Mouse (Mus musculus) hindbrain, embryonic 13.5 days (tissue): ENCODE measurements at regions not wholly inside any gene's neighbourhood (a gene's known extent, or its start where the extent isn't known, plus 50 kb on each side); places are given as distances from the start of the nearest gene placed in this dataset.

Experiments
- ATAC-seq: fragments of 200-750 bp; cut with Nextera tagmentation; 2 replicates; pipeline ENCODE4 v1.8.0; 2017; ENCODE audit warnings: moderate TSS enrichment; ENCODE audit not compliant: low FRiP score
- H3K27ac ChIP-seq: fragments of 300-500 bp; sonication (generic); 2 replicates; pipeline ENCODE4 v1.5.1; 2015; ENCODE audit warnings: inconsistent platforms, mild to moderate bottlenecking, moderate library complexity
- H3K27me3 ChIP-seq: fragments of 300-500 bp; sonication (generic); 2 replicates; pipeline ENCODE4 v1.6.1; 2015; ENCODE audit warnings: mild to moderate bottlenecking, inconsistent platforms
- H3K36me3 ChIP-seq: fragments of 300-500 bp; sonication (generic); 2 replicates; pipeline ENCODE4 v1.6.1; 2015; ENCODE audit warnings: mild to moderate bottlenecking, inconsistent platforms
- H3K4me1 ChIP-seq: fragments of 300-500 bp; sonication (generic); replicated peaks from 2 replicates; pipeline ENCODE4 v1.6.1; 2015; ENCODE audit warnings: inconsistent platforms
- H3K4me2 ChIP-seq: fragments of 300-500 bp; sonication (generic); 2 replicates; pipeline ENCODE4 v1.6.1; 2015; ENCODE audit warnings: inconsistent platforms, mild to moderate bottlenecking, moderate library complexity
- H3K4me3 ChIP-seq: fragments of 300-500 bp; sonication (generic); 2 replicates; pipeline ENCODE4 v1.5.1; 2015; ENCODE audit warnings: mild to moderate bottlenecking, inconsistent platforms
- H3K9ac ChIP-seq: fragments of 300-500 bp; sonication (generic); 2 replicates; pipeline ENCODE4 v1.6.1; 2015; ENCODE audit warnings: mild to moderate bottlenecking, inconsistent platforms
- H3K9me3 ChIP-seq: fragments of 300-500 bp; sonication (generic); 2 replicates; pipeline ENCODE4 v1.6.1; 2016; ENCODE audit warnings: inconsistent platforms
- WGBS: fragments of 180-500 bp; shearing (Covaris S2); methylation state at CpG from one replicate; pipeline ENCODE4 v1.1.7; 2015; 5-methylcytosine and 5-hydroxymethylcytosine counted together

DNA sequence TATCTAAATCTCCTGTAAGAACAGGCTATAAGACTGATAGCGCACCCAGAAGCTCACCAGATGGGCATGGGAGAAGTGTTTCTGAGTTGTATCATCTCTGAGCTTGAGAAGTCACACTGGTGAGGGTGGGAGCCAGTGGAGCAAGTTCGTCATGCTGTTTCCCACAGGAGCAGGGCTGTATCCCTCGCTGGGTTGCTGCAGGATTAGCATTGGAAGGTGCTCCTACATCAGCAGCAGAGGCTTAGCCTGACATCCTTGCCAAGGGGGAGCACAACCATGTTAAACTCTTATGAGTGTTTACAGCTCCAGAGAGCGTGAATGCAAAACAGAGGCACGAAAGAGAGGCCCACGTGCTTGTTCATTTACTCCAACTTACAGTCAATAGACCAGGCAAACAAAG lies 395.4 kb upstream of the Atp11b start:
- 62% methylated on average over 6 of the region's 6 CpGs for WGBS

DNA sequence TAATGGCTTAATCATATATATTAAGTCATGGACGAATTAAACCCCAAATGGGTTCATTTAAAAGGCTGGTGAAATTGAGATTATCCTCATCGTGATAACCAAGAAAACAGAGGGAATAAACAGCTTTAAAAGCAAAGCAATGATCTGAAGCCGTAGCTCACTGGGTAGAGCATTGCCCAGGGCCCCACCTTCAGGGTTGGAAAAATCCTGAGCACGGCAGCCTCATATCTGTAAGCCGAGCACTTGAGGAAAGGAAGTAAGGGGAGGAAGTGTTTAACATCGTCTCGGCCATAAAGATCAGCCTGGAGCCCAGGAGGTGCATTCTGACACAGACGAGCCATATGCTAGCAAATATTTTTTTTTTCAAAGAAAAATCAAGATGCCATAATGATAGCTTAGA lies 394.6 kb upstream of the Atp11b start:
- Histone ChIP-seq H3K36me3 (no peaks in the 10 kb centered on the region), H3K27ac (no peak overlapping the region), H3K4me3 (no peak overlapping the region), H3K9ac (no peak overlapping the region), H3K9me3 (no peaks in the 10 kb centered on the region), H3K4me2 (no peak overlapping the region), H3K27me3 (no peaks in the 10 kb centered on the region), H3K4me1 (peaks cover 14% of the 10 kb centered on the region)
- 55% methylated on average over 8 of the region's 8 CpGs for WGBS
- no peak for ATAC-seq

More for the DNA sequence above, 395.4 kb upstream of the Atp11b start:
- Histone ChIP-seq H3K27ac (no peak overlapping the region), H3K9me3 (no peaks in the 10 kb centered on the region), H3K36me3 (no peaks in the 10 kb centered on the region), H3K9ac (no peak overlapping the region), H3K4me1 (peaks cover 20% of the 10 kb centered on the region), H3K27me3 (no peaks in the 10 kb centered on the region), H3K4me2 (no peak overlapping the region), H3K4me3 (no peak overlapping the region)
- ATAC-seq = no peak

DNA sequence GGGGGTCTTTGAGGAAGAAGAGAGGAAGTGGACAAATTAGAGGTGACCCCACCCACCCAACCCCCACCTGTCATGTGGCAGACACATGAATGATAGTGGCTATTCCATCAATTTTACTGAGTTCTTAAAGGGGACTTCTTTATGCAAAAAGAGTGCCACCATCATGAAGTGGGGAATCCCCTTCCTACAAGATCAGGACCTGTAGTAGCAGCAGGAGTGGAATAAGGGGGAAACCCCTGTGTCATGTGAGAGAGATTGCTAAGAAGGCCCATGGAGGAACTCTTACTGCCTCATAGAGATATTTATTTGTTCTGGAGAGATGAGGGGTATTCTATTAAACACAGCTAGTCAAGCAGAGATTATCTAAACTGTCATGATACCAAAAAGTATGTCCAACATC lies 393.4 kb upstream of the Atp11b start:
- Histone ChIP-seq H3K9me3 (no peaks in the 10 kb centered on the region), H3K4me3 (no peak overlapping the region), H3K9ac (no peak overlapping the region), H3K36me3 (no peaks in the 10 kb centered on the region), H3K27me3 (no peaks in the 10 kb centered on the region), H3K27ac (no peak overlapping the region), H3K4me1 (peaks cover 12% of the 10 kb centered on the region; the same call in 1 of the 2 replicates), H3K4me2 (no peak overlapping the region)
- no peak for ATAC-seq

DNA sequence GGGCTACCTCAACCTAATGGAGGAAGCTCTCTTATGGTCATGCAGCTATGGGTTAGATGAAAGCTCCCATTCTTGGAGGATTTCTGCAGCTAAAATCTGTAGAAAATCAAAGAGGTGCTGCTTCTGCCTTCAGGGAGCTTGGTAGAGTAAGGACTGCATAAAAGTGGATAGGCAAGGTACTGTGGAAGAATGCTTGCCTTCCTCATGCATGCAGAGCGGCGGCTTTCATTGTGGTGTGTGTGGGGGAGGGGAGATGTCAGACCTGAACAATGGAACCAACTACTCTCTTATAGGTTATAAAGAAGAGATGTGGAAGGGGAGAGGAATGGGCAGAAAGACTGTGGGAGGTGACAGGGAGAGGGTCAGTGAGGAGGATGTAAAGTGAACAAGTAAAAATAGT lies 392.8 kb upstream of the Atp11b start:
- H3K9ac ChIP-seq = no peak overlapping the region
- no peak for ATAC-seq
- peaks cover 12% of the 10 kb centered on the region; the same call in 1 of the 2 replicates for H3K4me1 ChIP-seq
- 51% methylated on average over 2 of the region's 2 CpGs for WGBS
- H3K27ac ChIP-seq = no peak overlapping the region
- no peaks in the 10 kb centered on the region for H3K27me3 ChIP-seq
- no peaks in the 10 kb centered on the region for H3K9me3 ChIP-seq
- no peak overlapping the region for H3K4me2 ChIP-seq
- no peaks in the 10 kb centered on the region for H3K36me3 ChIP-seq
- no peak overlapping the region for H3K4me3 ChIP-seq

DNA sequence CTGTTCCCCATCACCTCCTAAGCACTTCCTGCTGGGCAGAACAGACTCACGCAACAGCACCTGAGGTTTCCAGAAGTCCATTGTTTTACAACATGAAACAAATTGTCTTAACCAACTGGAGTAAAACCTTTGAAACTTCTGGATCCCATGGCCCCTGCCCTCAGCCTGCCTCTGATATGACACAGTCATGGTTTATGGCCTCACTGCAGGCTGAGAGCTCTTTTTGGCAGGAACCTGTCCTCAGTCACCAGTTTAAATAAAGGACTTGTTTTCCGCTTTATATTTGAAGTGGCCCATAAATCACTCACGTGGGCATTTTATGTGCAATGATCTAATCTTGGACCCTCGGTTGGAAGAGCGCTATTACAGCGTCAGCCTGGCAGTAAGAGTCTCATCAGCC lies 388.5 kb upstream of the Atp11b start:
- H3K4me2 ChIP-seq = no peak overlapping the region
- H3K4me1 ChIP-seq = 0 out of 2 replicates have a peak, but pooled peaks cover 4% of the 10 kb centered on the region
- H3K9me3 ChIP-seq = no peaks in the 10 kb centered on the region
- no peak overlapping the region for H3K27ac ChIP-seq
- no peak overlapping the region for H3K9ac ChIP-seq
- no peaks in the 10 kb centered on the region for H3K36me3 ChIP-seq
- no peaks in the 10 kb centered on the region for H3K27me3 ChIP-seq
- ATAC-seq = no peak
- no peak overlapping the region for H3K4me3 ChIP-seq
- 91% methylated on average over 6 of the region's 6 CpGs for WGBS

DNA sequence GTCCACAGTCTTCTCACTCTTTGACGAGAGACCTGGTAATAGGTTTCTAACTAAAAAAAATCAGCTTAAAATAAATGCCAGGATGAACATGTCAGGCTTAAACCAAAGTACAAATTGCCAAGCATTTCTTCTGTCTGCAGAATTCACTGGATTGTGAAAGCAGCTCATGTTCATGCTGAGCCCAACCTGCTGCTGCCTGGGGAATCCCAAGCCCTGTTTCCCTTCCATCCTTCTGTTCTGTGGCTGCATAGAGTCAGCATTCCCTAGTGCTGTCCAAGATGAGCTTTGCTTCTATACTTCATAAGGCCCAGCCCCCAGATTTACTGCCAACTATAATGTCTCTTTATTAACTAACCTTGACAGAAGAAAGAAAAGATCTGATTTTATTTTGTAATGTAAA lies 381.6 kb upstream of the Atp11b start:
- WGBS = 79% methylated on average over 1 of the region's 1 CpGs
- no peak for ATAC-seq

DNA sequence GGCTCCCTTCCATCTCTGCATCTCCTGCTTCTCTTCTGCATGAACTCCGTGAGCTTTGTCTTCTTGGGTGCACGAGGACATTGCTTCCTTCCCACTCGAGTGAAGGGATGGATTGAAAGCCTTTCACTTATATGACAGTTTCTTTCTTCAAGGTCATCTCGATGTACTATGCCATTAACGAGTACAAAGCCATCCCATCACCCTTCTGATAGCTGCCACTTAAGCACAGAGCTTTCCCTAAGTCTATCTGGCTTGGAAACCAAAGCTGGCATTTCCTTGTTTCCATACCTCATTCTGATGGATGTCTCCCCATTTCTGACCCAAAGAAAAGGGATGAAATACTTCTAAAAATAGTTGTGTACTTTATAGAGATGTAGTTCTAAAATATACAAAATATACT lies 366.5 kb upstream of the Atp11b start:
- no peak overlapping the region for H3K9ac ChIP-seq
- ATAC-seq = no peak

More for the DNA sequence above, 381.6 kb upstream of the Atp11b start:
- Histone ChIP-seq H3K36me3 (no peaks in the 10 kb centered on the region), H3K9ac (no peak overlapping the region), H3K27me3 (no peaks in the 10 kb centered on the region), H3K27ac (no peak overlapping the region), H3K9me3 (no peaks in the 10 kb centered on the region), H3K4me2 (no peak overlapping the region), H3K4me3 (no peak overlapping the region), H3K4me1 (no peaks in the 10 kb centered on the region)

DNA sequence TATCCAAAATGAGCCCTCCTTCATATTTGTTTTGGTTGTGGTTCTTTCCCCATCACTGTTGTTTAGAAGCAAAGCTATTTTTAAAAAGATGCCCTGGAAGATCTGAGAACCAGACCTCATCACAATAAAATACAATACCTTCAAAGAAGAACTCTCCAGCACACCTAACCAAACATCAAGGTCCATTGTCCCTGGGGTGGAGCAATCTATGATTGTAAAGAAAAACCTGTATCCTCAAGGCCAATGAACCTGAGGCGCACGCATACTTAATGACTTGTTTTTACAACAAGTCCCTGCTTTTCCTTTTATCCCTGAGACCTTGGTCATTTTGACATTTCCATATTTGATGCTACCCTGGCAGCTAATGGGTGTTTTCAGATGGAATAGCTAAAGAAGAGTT lies 361.2 kb upstream of the Atp11b start:
- Histone ChIP-seq H3K4me1 (no peaks in the 10 kb centered on the region), H3K9me3 (no peaks in the 10 kb centered on the region), H3K27me3 (no peaks in the 10 kb centered on the region), H3K4me3 (no peak overlapping the region), H3K36me3 (no peaks in the 10 kb centered on the region), H3K9ac (no peak overlapping the region), H3K4me2 (no peak overlapping the region), H3K27ac (no peak overlapping the region)
- 91% methylated on average over 2 of the region's 2 CpGs for WGBS
- no peak for ATAC-seq

More for the DNA sequence above, 366.5 kb upstream of the Atp11b start:
- Histone ChIP-seq H3K4me2 (no peak overlapping the region), H3K4me1 (no peaks in the 10 kb centered on the region), H3K36me3 (no peaks in the 10 kb centered on the region), H3K4me3 (no peak overlapping the region), H3K27ac (no peak overlapping the region), H3K27me3 (no peaks in the 10 kb centered on the region), H3K9me3 (no peaks in the 10 kb centered on the region)
- 86% methylated on average over 5 of the region's 5 CpGs for WGBS

DNA sequence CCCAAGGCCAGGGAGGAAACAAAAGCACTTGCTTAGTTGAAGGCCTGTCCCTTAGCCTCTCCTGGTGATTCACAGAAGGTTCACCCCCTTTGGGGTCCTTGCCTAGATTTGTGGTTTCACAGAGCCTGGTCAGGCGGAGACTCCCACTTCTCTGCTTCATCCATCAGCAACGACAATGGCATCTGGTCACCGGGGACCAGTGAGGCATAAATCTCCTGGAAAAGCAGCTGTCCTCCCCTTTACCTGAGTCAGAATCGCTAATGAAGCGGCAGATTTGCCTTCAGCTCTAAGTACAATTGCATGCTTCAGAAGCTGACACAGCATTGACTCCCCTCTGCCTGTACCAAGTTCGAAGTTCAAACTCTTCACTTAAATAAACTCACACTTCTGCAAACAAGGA lies 353.7 kb upstream of the Atp11b start:
- ATAC-seq = no peak
- no peak overlapping the region for H3K27ac ChIP-seq
- no peak overlapping the region for H3K4me2 ChIP-seq
- H3K27me3 ChIP-seq = no peaks in the 10 kb centered on the region
- no peaks in the 10 kb centered on the region for H3K9me3 ChIP-seq
- 33% methylated on average over 6 of the region's 6 CpGs for WGBS
- H3K36me3 ChIP-seq = no peaks in the 10 kb centered on the region
- no peak overlapping the region for H3K4me3 ChIP-seq
- H3K4me1 ChIP-seq = peaks cover 18% of the 10 kb centered on the region; the same call in 1 of the 2 replicates
- no peak overlapping the region for H3K9ac ChIP-seq

DNA sequence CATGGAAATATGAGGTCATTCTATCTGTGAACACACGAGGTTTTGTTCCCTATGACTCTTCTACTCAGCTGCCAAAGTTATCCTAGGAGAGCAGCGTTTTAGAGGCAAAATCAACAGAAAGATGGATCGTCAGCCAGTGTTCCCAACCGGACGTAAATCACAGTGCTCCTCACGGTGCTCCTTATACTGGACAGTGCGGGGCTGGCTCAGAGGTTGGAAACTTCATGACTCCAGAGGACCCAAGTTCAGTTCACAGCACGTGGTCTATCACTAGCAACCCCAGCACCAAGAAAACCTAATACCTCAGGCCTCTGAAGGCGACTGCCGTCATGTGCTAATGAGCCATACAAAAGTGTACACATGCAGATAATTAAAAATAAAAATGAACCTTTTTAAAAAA lies 351.2 kb upstream of the Atp11b start:
- no peak overlapping the region for H3K4me2 ChIP-seq
- peaks cover 27% of the 10 kb centered on the region for H3K4me1 ChIP-seq
- no peaks in the 10 kb centered on the region for H3K36me3 ChIP-seq
- no peak overlapping the region for H3K9ac ChIP-seq
- no peaks in the 10 kb centered on the region for H3K27me3 ChIP-seq
- WGBS = 72% methylated on average over 10 of the region's 10 CpGs
- no peak overlapping the region for H3K27ac ChIP-seq
- no peak overlapping the region for H3K4me3 ChIP-seq
- no peaks in the 10 kb centered on the region for H3K9me3 ChIP-seq
- no peak for ATAC-seq

DNA sequence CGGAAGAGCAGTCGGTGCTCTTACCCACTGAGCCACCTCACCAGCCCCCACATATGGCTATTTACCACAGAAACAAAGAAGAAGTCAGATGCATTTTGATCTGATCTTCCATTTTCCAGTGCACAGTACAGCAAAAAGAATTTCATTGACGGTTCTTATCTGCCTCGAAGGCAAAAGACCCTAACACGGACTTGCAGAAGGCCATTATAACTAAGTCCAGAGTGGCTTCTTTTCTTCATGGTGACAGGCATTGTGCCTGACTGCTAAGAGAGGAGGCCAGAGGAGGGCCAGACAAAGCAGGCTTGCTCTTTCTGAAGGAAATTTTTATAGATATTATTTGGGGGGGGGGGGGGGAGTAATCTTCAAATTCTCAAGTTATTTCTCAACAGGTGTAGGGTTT lies 350.0 kb upstream of the Atp11b start:
- H3K4me1 ChIP-seq = peaks cover 27% of the 10 kb centered on the region
- H3K4me3 ChIP-seq = no peak overlapping the region
- H3K27me3 ChIP-seq = no peaks in the 10 kb centered on the region
- H3K4me2 ChIP-seq = no peak overlapping the region
- 33% methylated on average over 5 of the region's 5 CpGs for WGBS
- no peak for ATAC-seq
- no peaks in the 10 kb centered on the region for H3K36me3 ChIP-seq
- no peaks in the 10 kb centered on the region for H3K9me3 ChIP-seq
- no peak overlapping the region for H3K9ac ChIP-seq
- H3K27ac ChIP-seq = peak overlapping the region; percentile 71

DNA sequence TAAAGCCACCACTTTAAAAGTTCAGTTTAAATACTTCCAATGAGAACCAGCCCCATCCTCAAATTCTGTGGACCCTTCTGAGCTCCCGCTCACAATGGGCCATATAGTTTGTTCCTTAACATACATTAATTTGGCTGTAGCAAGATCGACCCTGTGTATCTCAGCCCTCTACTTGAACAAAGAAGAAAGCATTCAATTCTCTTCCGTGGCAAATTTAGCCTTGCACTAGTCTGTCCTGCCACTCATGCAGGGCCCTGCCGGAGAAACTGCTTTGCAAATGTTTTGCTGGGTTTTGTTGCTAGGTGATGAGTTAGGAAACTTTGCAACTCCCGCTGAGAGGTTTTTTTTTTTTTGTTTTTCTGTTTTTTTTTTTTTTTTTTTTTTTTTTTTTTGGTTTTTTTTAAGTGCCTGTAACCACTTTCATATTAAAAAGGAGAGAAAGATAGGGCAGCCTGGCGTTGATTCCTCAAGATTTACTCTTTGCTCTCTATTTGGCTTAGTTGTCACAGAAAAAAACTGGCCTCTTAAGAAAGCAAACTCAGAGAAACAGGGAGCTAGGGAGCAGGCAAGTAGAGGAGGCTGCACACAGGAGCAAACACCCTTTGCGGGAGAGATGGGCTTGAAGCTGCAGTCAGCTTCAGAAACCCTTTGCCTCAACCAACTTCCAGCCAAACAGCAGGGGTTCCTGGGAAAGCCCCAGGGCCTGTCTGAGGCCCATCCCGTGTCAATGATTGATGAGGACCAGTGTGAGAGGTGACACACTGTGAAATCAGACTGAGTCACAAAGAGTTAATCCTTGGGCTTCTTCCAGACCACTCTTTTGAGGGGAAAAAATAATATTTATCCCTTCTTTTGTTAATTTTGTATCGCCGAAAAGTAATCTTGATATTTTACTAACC lies 349.2 kb upstream of the Atp11b start:
- H3K4me1 ChIP-seq = peaks cover 27% of the 10 kb centered on the region
- WGBS = 2% methylated on average over 10 of the region's 10 CpGs
- no peaks in the 10 kb centered on the region for H3K36me3 ChIP-seq
- peak overlapping the region; percentile 75 for H3K27ac ChIP-seq
- H3K9ac ChIP-seq = no peak overlapping the region
- peak; percentile 82 for ATAC-seq
- no peak overlapping the region for H3K4me3 ChIP-seq
- no peaks in the 10 kb centered on the region for H3K9me3 ChIP-seq
- H3K27me3 ChIP-seq = no peaks in the 10 kb centered on the region
- peak overlapping the region; percentile 32 for H3K4me2 ChIP-seq

DNA sequence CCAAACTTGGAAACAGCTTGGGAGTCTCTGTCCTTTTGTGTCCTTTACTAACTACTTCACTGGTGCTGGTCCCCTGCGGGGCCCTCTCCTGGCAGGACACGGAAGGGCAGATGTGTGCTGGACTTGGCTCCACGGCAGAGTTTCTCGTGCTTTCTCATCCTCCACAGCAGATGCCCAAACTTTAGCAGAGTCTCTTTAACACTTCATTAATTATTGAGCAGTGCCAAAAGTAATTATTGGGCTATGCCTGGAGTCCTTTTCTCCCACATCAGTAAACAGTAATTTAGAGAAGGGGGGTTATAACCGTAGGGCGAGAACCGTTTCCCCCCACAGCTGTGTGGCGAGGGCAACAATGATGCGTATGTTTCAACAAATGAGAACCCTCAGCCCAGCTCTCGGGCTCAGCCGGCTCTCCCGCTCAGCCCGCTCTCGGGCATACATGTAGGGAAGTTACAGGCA lies 348.3 kb upstream of the Atp11b start:
- H3K9ac ChIP-seq = no peak overlapping the region

More for the DNA sequence above, 348.3 kb upstream of the Atp11b start:
- H3K27me3 ChIP-seq = no peaks in the 10 kb centered on the region
- 17% methylated on average over 14 of the region's 14 CpGs for WGBS
- peak; percentile 70 for ATAC-seq
- peaks cover 23% of the 10 kb centered on the region for H3K4me1 ChIP-seq
- peak overlapping the region; percentile 75 for H3K27ac ChIP-seq
- H3K4me3 ChIP-seq = no peak overlapping the region
- no peaks in the 10 kb centered on the region for H3K36me3 ChIP-seq
- H3K9me3 ChIP-seq = no peaks in the 10 kb centered on the region
- peak overlapping the region; percentile 6; the same call in 1 of the 2 replicates for H3K4me2 ChIP-seq
